Mouse (Mus musculus): ENCODE results near the gene Slc16a10. TPM values are rescaled to one million over a fixed set of nuclear protein-coding genes. Genes with fewer than 3 reads are reported as not detected.

Gene Slc16a10
- polyA plus RNA-seq (2012; rRNA removed) (32.8 and 33.8 TPM in 2 replicates), polyA plus RNA-seq (2014; fragmentation: Nextera tagmentation; extraction: Ambion mirVana) (63.5 and 69.3 TPM in 2 replicates)

DNA sequence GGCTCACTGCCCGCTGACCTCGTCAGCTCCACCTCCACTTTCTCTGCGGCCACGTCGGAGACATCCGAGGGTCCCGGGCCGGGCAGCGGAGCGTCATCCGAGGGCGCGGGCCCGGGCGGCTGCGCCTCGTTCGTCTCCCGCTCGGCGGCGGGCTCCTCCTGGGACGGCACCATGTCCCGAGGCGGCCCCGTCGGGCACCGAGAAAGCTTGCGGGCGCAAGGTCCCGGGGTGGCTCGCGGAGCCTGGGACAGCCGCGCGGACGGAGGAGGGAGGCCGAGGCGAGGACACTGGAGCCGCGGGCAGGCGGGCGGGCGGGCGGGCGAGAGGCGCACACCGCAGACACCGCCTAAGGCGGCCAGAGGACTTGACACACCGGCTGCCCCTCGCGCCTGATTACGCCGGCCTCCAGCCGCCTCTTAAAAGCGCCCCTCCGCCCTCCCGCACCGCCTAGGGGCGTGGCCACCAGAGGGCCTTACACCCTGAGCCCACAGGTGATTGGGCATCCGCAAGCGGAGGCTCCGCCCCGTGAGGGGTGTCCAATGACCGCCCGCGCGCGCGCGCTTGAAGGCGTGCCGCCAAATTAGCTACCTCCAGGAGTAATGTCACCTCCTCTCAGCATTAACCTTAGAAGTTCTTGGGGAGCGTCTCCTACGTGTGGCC, at the start of gene Slc16a10:
TSS of gene Slc16a10 (minus strand) at position 395 of the 660 bp plus-strand sequence.
- peak within 1 kb of the TSS; percentile 98 for H3K9ac ChIP-seq (replicated peaks)
- peaks cover 33 to 51% of the 10 kb centered on the region in 2 experiments for H3K4me1 ChIP-seq (replicated peaks; ENCODE audit: control insufficient read depth in 2 of 2, insufficient read depth in 2 of 2, low read length in 1 of 2)
- DNase-seq (ENCODE audit: low read depth in 3 of 3, low spot score in 3 of 3) = peak; percentile 98 to 99 (median 99)
- WGBS (ENCODE audit: insufficient replicate concordance) = under 1% methylated on average over 70 of the region's 76 CpGs
- H3K9me3 ChIP-seq (ENCODE audit: control insufficient read depth, low read length) = no peaks in the 10 kb centered on the region
- H3K27ac ChIP-seq = peak within 1 kb of the TSS; percentile 89
- peak within 1 kb of the TSS; percentile 91 to 99 for H3K4me3 ChIP-seq (ENCODE audit: insufficient read depth in 1 of 2, low read depth in 2 of 2, low read length in 2 of 2)
- peaks cover 34% of the 10 kb centered on the region for H3K36me3 ChIP-seq (replicated peaks; ENCODE audit: control insufficient read depth, insufficient read depth, low read depth)
- TF ChIP-seq EP300 (IDR thresholded peaks at IDR 0.05; ENCODE audit: low read depth) (peak; percentile 68), CTCF (IDR thresholded peaks at IDR 0.05; ENCODE audit: low read depth) (peak; percentile 56)
- peak within 1 kb of the TSS; percentile 93 for H3K4me2 ChIP-seq (ENCODE audit: low read depth)
- no peaks in the 10 kb centered on the region for H3K27me3 ChIP-seq (ENCODE audit: control insufficient read depth, insufficient read depth, low read length)
- ATAC-seq (ENCODE audit: insufficient read depth) = peak; percentile 94

DNA sequence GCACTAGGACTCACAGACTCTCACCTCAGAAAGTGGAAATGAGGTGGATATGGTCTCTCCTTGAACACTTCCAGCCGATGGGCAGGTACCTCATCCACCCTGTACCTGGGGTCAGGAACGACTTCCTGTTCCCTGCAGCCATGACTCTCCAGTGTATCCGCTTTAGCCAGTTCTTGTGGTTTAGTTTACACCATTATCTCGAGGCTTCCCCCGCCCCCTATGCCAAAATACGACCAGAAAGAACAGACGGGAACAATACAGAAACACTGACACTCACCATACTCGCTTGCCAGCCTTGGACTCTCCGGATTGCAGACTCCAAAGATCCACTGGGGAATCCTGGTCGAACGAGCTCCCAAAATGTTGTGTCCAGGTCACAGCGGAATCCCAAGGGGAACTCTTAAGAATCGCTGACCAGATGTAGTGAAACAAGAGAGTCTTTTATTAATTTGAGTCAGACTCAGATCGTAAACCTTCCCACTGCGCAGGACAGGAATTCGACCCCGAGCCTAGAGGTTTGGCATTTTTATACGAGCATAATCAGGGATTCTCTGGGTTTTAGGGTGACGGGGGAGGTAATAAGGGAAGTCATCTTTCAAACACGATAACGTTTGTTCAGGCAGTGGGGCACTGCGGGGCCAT, 49.4 kb upstream of the Slc16a10 start:
- no peaks in the 10 kb centered on the region for H3K9me3 ChIP-seq (ENCODE audit: control insufficient read depth, low read length)
- 16% methylated on average over 22 of the region's 22 CpGs for WGBS (ENCODE audit: insufficient replicate concordance)
- no peak overlapping the region for H3K27ac ChIP-seq
- H3K36me3 ChIP-seq (replicated peaks; ENCODE audit: control insufficient read depth, insufficient read depth, low read depth) = no peaks in the 10 kb centered on the region
- peak overlapping the region; percentile 65 for H3K4me2 ChIP-seq (ENCODE audit: low read depth)
- peaks cover 4 to 20% of the 10 kb centered on the region in 2 experiments; a peak in 3 of 4 replicates for H3K4me1 ChIP-seq (replicated peaks; ENCODE audit: control insufficient read depth in 2 of 2, insufficient read depth in 2 of 2, low read length in 1 of 2)
- no peak for DNase-seq (ENCODE audit: low read depth in 3 of 3, low spot score in 3 of 3)
- H3K4me3 ChIP-seq (ENCODE audit: insufficient read depth in 1 of 2, low read depth in 2 of 2, low read length in 2 of 2) = peak overlapping the region; percentile 36 to 38
- TF ChIP-seq CTCF (IDR thresholded peaks at IDR 0.05; ENCODE audit: low read depth) = no peak
- no peak for TF ChIP-seq EP300 (IDR thresholded peaks at IDR 0.05; ENCODE audit: low read depth)
- H3K27me3 ChIP-seq (ENCODE audit: control insufficient read depth, insufficient read depth, low read length) = no peaks in the 10 kb centered on the region; the same call in 1 of the 2 replicates
- H3K9ac ChIP-seq (replicated peaks) = peak overlapping the region; percentile 35
- ATAC-seq (ENCODE audit: insufficient read depth) = no peak

DNA sequence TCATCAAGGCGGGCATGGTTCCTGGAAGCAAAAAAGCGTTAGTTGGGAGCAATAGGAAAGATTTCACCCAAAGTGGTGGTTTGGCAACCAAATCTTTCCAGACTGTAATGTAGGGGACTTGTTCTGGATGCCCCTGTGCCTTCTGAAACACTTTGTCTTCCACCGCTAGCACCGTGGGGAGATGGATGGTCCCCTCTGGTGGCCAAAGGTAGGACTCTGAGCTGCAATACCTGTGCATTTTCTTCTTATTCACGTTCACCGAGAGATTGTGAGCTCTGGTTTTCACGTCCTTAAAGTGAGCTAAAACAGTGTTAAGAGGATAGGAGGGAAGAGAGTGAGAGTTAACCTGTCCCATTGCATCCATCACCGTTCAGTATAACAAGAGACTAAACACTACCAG, 48.8 kb upstream of the Slc16a10 start:
- no peak for DNase-seq (ENCODE audit: low read depth in 3 of 3, low spot score in 3 of 3)
- WGBS (ENCODE audit: insufficient replicate concordance) = 46% methylated on average over 8 of the region's 8 CpGs
- Histone ChIP-seq H3K4me3 (ENCODE audit: insufficient read depth in 1 of 2, low read depth in 2 of 2, low read length in 2 of 2) (no peak overlapping the region), H3K9ac (replicated peaks) (no peak overlapping the region), H3K9me3 (ENCODE audit: control insufficient read depth, low read length) (no peaks in the 10 kb centered on the region), H3K27me3 (ENCODE audit: control insufficient read depth, insufficient read depth, low read length) (no peaks in the 10 kb centered on the region; the same call in 1 of the 2 replicates), H3K36me3 (replicated peaks; ENCODE audit: control insufficient read depth, insufficient read depth, low read depth) (no peaks in the 10 kb centered on the region), H3K4me2 (ENCODE audit: low read depth) (peak overlapping the region; percentile 65), H3K27ac (no peak overlapping the region), H3K4me1 (replicated peaks; ENCODE audit: control insufficient read depth in 2 of 2, insufficient read depth in 2 of 2, low read length in 1 of 2) (peaks cover 4 to 20% of the 10 kb centered on the region in 2 experiments; a peak in 3 of 4 replicates)
- no peak for ATAC-seq (ENCODE audit: insufficient read depth)
- TF ChIP-seq EP300 (IDR thresholded peaks at IDR 0.05; ENCODE audit: low read depth) (no peak), CTCF (IDR thresholded peaks at IDR 0.05; ENCODE audit: low read depth) (peak; percentile 50)

DNA sequence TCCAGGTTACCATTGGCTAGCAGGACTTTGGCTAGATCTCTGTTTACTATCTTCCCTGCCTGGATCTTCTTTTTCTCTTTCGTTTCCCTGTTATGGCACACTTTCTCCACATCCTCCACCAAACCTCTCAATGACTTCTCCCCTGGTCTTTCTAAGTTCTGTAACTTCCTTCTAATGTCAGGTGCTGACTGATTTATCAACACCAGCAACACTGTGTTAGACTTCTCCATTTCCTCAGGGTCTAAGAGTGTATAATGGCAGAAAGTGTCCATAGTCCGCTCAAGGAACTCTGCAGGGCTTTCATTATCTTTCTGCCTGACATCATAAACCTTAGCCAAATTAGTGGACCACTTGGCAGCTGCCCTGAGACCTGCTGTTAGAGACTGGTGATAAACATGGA, 47.6 kb upstream of the Slc16a10 start:
- WGBS (ENCODE audit: insufficient replicate concordance) = 25% methylated on average over 2 of the region's 2 CpGs

DNA sequence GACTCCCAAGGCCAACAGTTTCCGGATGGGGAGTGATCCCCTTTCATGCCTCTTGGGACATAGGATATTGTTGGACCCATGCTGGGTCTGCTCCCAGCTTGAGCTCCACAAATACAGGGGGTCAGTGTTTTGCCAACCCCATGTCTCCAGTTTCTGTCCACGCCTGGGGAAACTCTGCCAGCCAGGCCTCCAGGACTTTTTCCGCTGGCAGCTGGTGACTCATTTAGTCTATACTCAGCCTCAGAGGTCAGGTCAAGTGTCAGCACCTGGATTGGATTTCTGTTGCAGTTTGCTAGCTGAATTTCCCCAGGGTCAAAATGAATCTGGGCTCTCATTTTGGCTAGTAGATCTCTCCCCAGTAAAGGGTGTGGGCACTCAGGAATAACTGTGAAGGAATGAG, 46.8 kb upstream of the Slc16a10 start:
- WGBS (ENCODE audit: insufficient replicate concordance) = 55% methylated on average over 3 of the region's 3 CpGs
- H3K36me3 ChIP-seq (replicated peaks; ENCODE audit: control insufficient read depth, insufficient read depth, low read depth) = no peaks in the 10 kb centered on the region
- no peaks in the 10 kb centered on the region for H3K9me3 ChIP-seq (ENCODE audit: control insufficient read depth, low read length)
- no peaks in the 10 kb centered on the region; the same call in 1 of the 2 replicates for H3K27me3 ChIP-seq (ENCODE audit: control insufficient read depth, insufficient read depth, low read length)
- H3K27ac ChIP-seq = no peak overlapping the region
- DNase-seq (ENCODE audit: low read depth in 3 of 3, low spot score in 3 of 3) (no peak), ATAC-seq (ENCODE audit: insufficient read depth) (no peak)
- H3K9ac ChIP-seq (replicated peaks) = no peak overlapping the region
- TF ChIP-seq EP300 (IDR thresholded peaks at IDR 0.05; ENCODE audit: low read depth) (no peak), CTCF (IDR thresholded peaks at IDR 0.05; ENCODE audit: low read depth) (no peak)
- H3K4me2 ChIP-seq (ENCODE audit: low read depth) = no peak overlapping the region
- H3K4me1 ChIP-seq (replicated peaks; ENCODE audit: control insufficient read depth in 2 of 2, insufficient read depth in 2 of 2, low read length in 1 of 2) = peaks cover 4 to 20% of the 10 kb centered on the region in 2 experiments; a peak in 3 of 4 replicates
- no peak overlapping the region for H3K4me3 ChIP-seq (ENCODE audit: insufficient read depth in 1 of 2, low read depth in 2 of 2, low read length in 2 of 2)

More for the DNA sequence above, 47.6 kb upstream of the Slc16a10 start:
- TF ChIP-seq CTCF (IDR thresholded peaks at IDR 0.05; ENCODE audit: low read depth) (no peak), EP300 (IDR thresholded peaks at IDR 0.05; ENCODE audit: low read depth) (no peak)
- no peaks in the 10 kb centered on the region for H3K36me3 ChIP-seq (replicated peaks; ENCODE audit: control insufficient read depth, insufficient read depth, low read depth)
- DNase-seq (ENCODE audit: low read depth in 3 of 3, low spot score in 3 of 3) (no peak), ATAC-seq (ENCODE audit: insufficient read depth) (no peak)
- H3K4me1 ChIP-seq (replicated peaks; ENCODE audit: control insufficient read depth in 2 of 2, insufficient read depth in 2 of 2, low read length in 1 of 2) = peaks cover 4 to 20% of the 10 kb centered on the region in 2 experiments; a peak in 3 of 4 replicates
- H3K9me3 ChIP-seq (ENCODE audit: control insufficient read depth, low read length) = no peaks in the 10 kb centered on the region
- H3K9ac ChIP-seq (replicated peaks) = no peak overlapping the region
- H3K4me2 ChIP-seq (ENCODE audit: low read depth) = no peak overlapping the region
- H3K27me3 ChIP-seq (ENCODE audit: control insufficient read depth, insufficient read depth, low read length) = no peaks in the 10 kb centered on the region; the same call in 1 of the 2 replicates
- H3K4me3 ChIP-seq (ENCODE audit: insufficient read depth in 1 of 2, low read depth in 2 of 2, low read length in 2 of 2) = no peak overlapping the region
- H3K27ac ChIP-seq = no peak overlapping the region
